ENCODE assay signal across 9 mouse cellular contexts in the genomic region with DNA sequence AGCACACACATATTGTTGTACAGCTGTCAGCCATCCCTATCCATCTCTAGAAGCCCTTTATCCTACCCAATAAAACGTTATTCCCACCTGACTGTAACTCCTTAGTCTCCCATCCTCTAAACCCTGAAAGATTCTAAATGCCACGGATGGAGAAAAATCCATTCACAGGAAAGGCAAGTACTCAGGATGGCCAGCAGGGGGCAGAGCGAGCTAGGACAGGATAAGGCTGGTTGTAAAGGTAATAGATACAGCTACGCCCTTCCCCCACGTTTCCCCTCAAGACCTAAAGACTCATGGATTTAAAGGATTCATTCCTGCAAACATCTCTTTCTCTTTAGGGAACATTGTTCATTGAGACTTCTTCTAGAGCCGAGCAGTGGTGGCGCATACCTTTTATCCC. TPM values are rescaled to one million over a fixed set of nuclear protein-coding genes. Genes with fewer than 3 reads are reported as not detected.
A peak's percentile ranks its signal among the peaks of the same experiment; 100 is the strongest.
DNase-seq lines count a peak whose midpoint lies in the region; ATAC-seq and TF ChIP-seq lines count a peak whose summit lies in the region.
"Had no signal": no experiment of that assay in that cellular context is flagged by ENCODE, and none has a peak within 500 bp of the region (broad histone marks: within the 10 kb centered on the region; RNA-seq: fewer than 3 reads in every experiment).

No protein-coding gene starts in this region.

- TF ChIP-seq POLR2A in bone marrow, adult 2 months (IDR thresholded peaks at IDR 0.05; ENCODE audit: borderline replicate concordance, control insufficient read depth, low read depth, low read length), result no peak

- peak; percentile 94 for TF ChIP-seq CTCF in bone marrow, adult 2 months (IDR thresholded peaks at IDR 0.05; ENCODE audit: control insufficient read depth, insufficient read depth, low read length)

- H3K4me1 ChIP-seq in bone marrow, adult 2 months (ENCODE audit: control insufficient read depth, insufficient read depth, low read length), result no peaks in the 10 kb centered on the region
- H3K4me1 ChIP-seq in midbrain, embryonic 10.5 days, result no peaks in the 10 kb centered on the region

- no peak for ATAC-seq in frontal cortex, adult (ENCODE audit: low TSS enrichment)

- no peak overlapping the region for H3K27ac ChIP-seq in bone marrow, adult 2 months (ENCODE audit: control insufficient read depth, insufficient read depth, low read depth, low read length, poor library complexity)
- no peak overlapping the region for H3K27ac ChIP-seq in midbrain, embryonic 10.5 days (replicated peaks)

- DNase-seq in frontal cortex, postnatal 36 days (ENCODE audit: low spot score in 2 of 2), result peak; percentile 27 to 31
- peak; percentile 35 to 60 for DNase-seq in CD8-positive naive resting alpha-beta T cell, adult 2 months (ENCODE audit: low read depth in 2 of 2, low spot score in 2 of 2)
- DNase-seq in gastrocnemius, postnatal 14 days, result peak; percentile 52
- peak; percentile 15 to 42 for DNase-seq in layer of hippocampus, postnatal 36 days
- peak; percentile 67 for DNase-seq in midbrain, embryonic 10.5 days (ENCODE audit: low spot score)
- DNase-seq in spleen, postnatal 36 days (ENCODE audit: low spot score in 2 of 2), result peak; percentile 21 to 53

- peaks cover 2% of the 10 kb centered on the region for H3K27me3 ChIP-seq in midbrain, embryonic 10.5 days (ENCODE audit: low read depth, poor library complexity, severe bottlenecking)

- WGBS in bone marrow, adult 2 months, result 22% methylated on average over 7 of the region's 7 CpGs
- WGBS in midbrain, embryonic 10.5 days, result 19% methylated on average over 7 of the region's 7 CpGs

- H3K4me3 ChIP-seq in bone marrow, adult 2 months (replicated peaks; ENCODE audit: control insufficient read depth, low read depth, low read length), result no peak overlapping the region
- 0 out of 2 replicates have a peak overlapping the region, but pooled peaks have one; percentile 11 for H3K4me3 ChIP-seq in midbrain, embryonic 10.5 days
- H3K4me3 ChIP-seq: megakaryocyte, embryonic 14.5 days had no signal

- H3K36me3 ChIP-seq in midbrain, embryonic 10.5 days, result no peaks in the 10 kb centered on the region

- H3K9me3 ChIP-seq in midbrain, embryonic 10.5 days (replicated peaks), result no peaks in the 10 kb centered on the region

- intact Hi-C loops in gastrocnemius, postnatal 14 days (cut with DNase I; ENCODE audit: low total_unique reads), result loop anchor here (5.0 kb wide), 1 partner anchor 216 kb away; no protein-coding TSS in a partner anchor

RNA-seq across cellular contexts. Expression of a gene that starts 34.0 kb away (rescaled TPM):
- polyA plus RNA-seq in bone marrow, adult 2 months (2011; ENCODE audit: insufficient read depth, insufficient read length, low replicate concordance, missing spikeins), result 18.6 and 39.0 TPM in 2 replicates
- total RNA-seq in gastrocnemius, postnatal 14 days (2021), result 1 to 10 TPM; 3.3 to 4.9 TPM
- 1 to 10 TPM; 6.2 to 6.4 TPM for total RNA-seq in layer of hippocampus, postnatal 36 days (2021)
- 3.5 and 3.6 TPM in 2 replicates for polyA plus RNA-seq in midbrain, embryonic 10.5 days (2016; fragmentation: Nextera tagmentation; extraction: Ambion mirVana)

RNA-seq across cellular contexts. Expression of a gene that starts 38.4 kb away (rescaled TPM):
- polyA plus RNA-seq in bone marrow, adult 2 months (2011; ENCODE audit: insufficient read depth, insufficient read length, low replicate concordance, missing spikeins), result not detected in 2 replicates
- not detected for total RNA-seq in gastrocnemius, postnatal 14 days (2021)
- total RNA-seq in layer of hippocampus, postnatal 36 days (2021), result not detected
- polyA plus RNA-seq in midbrain, embryonic 10.5 days (2016; fragmentation: Nextera tagmentation; extraction: Ambion mirVana), result 0.11 and 0.14 TPM in 2 replicates

RNA-seq across cellular contexts. Expression of a gene that starts 39.3 kb away (rescaled TPM):
- 38.7 and 94.0 TPM in 2 replicates for polyA plus RNA-seq in bone marrow, adult 2 months (2011; ENCODE audit: insufficient read depth, insufficient read length, low replicate concordance, missing spikeins)
- total RNA-seq in gastrocnemius, postnatal 14 days (2021), result 1 to 10 TPM; 7.1 to 8.1 TPM
- 1 to 10 TPM; 3.1 to 4.7 TPM for total RNA-seq in layer of hippocampus, postnatal 36 days (2021)
- polyA plus RNA-seq in midbrain, embryonic 10.5 days (2016; fragmentation: Nextera tagmentation; extraction: Ambion mirVana), result 4.4 and 6.1 TPM in 2 replicates

RNA-seq across cellular contexts. Expression of a gene that starts 52.0 kb away (rescaled TPM):
- polyA plus RNA-seq in bone marrow, adult 2 months (2011; ENCODE audit: insufficient read depth, insufficient read length, low replicate concordance, missing spikeins), result 18.9 and 23.4 TPM in 2 replicates
- 100 to 1,000 TPM; 148 to 155 TPM for total RNA-seq in gastrocnemius, postnatal 14 days (2021)
- total RNA-seq in layer of hippocampus, postnatal 36 days (2021), result 10 to 100 TPM; 55.8 to 62.3 TPM
- 0.30 TPM in 1 of 2 replicates, not detected in the other for polyA plus RNA-seq in midbrain, embryonic 10.5 days (2016; fragmentation: Nextera tagmentation; extraction: Ambion mirVana)
